Mouse (Mus musculus): ENCODE measurements around the gene Il4i1.

Gene Il4i1

DNA sequence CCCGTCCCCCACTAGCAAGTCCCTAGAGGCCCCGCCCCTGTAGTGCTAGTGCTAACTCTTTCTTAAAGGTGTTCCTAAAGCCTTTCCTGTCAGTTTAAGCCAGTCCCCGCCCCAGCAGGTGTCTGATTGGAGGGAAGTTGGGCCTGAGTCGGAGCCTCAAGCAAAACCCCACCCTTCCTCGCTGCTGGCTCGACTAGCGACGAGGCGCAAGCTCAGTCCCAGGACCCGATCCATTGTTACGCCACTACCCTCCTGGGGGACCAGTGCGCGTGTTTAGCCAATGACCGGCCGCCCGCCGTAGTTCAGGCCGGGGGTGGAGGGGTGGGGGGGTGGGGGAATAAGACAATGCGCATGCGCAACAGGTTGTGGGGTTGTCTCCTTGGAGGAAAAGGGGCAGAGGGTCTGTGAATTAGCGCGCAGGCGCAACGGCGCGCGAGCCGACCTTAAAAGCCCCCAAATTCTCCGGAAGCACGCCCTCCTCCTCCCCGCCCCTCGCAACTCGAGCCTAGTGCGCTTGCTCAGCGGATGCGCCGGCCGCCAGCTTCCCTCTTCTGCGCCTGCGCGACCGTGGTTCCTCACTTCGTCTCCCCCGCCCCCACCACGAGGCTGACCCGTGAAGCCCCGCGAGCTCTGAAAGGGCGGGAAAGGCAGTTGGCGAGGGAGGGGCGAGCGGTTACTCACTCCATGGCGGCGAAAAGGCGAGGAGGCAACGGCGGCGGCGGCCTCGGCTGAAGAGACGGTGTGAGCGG lies at the start of gene Il4i1, which contains the start of gene Nup62:
Gene Il4i1, plus strand, starts transcription at position 667 of the 749 bp plus-strand sequence.
Gene Nup62, plus strand, starts transcription at position 368 of the 749 bp plus-strand sequence.
- peak; percentile 97 to 98 for DNase-seq (ENCODE audit: low spot score in 2 of 2)

DNA sequence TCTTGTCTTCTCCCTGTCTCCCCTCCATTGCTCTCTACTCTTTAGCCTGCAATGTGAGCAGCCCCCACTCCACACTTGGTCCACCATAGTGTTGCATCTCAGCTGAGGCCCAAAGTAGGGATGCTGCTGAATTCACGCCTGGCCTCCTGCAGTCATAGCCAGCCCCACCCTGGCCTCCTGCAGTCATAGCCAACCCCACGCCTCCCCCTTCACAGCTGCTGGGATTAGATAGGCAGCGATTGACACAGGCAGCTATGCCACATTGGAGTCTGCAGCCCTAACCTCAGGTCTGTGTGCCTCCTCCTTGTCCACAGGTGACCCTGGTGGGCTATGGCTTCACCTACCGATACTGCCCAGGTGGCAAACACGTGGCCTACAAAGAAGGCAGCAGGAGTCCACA lies 48.1 kb upstream of the Il4i1 start:
- no peak for DNase-seq (ENCODE audit: low spot score in 2 of 2)

DNA sequence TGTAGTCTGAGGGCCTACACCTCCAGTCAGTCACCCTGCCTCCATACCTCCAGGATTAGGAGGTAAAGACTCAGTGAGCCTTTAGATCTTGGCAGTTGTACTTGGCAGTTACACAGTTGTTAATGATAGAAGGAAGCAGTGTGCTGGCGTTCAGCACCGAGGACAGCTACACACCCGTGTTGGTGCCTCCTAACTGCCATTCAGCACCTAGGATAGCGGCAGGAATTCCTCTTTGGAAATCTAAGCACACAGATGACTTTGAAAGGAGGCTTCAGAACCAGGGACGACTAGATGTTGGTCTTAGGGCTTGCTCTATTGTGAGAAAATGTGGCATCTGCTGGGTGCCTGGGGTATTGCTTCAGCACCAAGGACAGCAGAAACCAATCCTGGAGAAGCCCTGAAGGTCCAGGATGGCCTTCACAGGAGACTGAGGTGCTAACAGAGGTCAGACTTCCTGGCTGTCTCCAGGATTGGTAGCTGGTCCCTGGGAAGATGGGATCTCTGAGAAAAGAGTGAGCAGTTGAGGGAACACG lies 46.1 kb upstream of the Il4i1 start:
- no peak for DNase-seq (ENCODE audit: low spot score in 2 of 2)

DNA sequence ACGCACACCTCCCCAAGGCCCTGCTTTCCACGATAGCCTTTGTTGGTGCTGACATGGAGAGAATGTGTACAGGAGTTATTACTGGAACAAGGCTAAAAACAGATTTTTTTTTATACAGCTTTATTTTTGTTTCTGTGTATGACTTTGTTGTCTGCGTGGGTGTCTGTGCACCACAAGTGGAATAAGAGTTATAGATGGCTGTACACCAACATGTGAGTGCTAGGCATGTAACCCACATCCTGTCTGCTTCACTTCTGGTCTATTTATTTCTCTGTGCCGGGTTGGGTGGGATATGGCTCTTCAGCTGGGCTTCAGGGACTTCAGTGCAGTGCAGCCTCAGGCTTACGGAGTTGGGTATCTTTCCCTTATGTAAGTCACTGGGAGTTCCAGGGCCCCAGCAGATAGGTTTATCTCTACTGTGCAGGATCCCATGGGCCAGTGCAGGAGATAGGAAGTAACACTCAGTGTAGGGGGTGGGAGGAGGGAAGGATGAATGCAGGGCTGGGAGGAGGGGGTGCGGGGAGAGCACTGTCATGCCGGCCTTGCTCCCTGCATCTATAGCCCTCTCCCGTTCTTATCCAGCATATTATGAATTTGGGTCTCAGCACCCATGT lies 43.5 kb upstream of the Il4i1 start:
- DNase-seq (ENCODE audit: low spot score in 2 of 2) = peak in 1 of 2 experiments; percentile 15

DNA sequence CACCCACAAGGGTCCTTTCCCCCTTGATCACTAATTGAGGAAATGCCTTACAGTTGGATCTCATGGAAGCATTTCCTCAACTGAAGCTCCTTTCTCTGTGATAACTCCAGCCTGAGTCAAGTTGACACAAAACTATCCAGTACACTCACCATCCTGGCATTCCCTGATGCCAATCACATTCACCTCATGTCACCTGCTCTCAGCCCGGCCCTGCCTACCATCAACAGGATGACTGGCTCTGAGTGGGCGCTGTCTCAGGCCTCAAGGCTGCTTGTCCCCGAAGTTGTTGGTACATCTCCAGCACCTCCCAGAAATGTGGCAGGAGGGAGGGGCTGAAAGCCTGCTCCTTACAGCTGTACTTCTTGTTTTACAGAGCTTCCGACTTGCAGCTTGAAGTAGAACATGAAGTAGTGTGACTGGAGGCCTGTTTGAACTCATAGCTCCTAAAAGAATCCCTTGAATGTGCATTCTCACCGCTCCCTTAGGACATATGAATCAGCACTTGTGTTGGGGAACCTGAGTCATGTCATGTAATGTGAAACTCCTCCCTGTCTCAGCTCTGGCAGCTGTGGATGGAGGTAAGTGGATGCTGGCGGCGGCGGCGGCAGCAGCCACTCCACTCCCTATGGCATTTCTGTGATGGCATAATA lies 39.2 kb upstream of the Il4i1 start:
- no peak for DNase-seq (ENCODE audit: low spot score in 2 of 2)

DNA sequence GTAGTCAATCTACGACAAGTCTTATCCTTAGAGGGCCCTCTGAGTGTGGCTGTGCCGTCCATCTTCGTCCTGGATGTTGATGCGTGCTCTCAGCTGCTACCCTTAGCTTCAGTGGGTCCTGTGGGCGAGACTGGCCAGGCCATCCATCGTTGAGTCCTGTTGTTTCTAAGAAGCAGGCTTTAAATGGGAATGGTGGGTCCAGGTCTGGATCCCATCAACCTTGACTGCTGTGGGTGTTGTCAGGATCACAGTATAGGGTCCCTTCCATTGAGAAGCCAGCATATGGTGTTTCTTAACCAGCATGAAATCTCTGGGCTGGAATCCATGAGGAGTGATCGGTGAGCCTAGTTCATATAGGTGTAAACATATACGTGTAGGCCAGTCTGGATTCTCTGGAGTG lies 36.1 kb upstream of the Il4i1 start:
- no peak for DNase-seq (ENCODE audit: low spot score in 2 of 2)

DNA sequence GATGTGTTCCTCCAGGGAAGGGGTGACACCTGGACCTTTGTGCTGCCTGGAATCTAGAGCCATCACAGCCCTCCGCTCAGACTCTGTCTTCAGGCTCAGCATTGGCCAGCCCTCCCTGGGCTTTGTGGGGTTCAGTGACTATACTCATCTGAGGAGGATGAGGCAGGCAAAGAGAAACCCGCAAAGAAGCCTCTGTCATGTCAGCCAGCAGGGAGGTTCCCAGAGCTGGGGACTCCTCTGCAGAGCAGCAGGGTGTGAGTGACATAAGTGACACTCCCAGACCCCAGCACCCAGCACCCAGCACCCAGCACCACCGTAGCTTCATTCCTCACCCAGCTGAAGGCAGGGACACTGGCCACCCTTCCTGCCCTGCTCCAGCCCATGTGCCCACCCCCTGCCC lies 26.7 kb upstream of the Il4i1 start:
- DNase-seq (ENCODE audit: low spot score in 2 of 2) = no peak

DNA sequence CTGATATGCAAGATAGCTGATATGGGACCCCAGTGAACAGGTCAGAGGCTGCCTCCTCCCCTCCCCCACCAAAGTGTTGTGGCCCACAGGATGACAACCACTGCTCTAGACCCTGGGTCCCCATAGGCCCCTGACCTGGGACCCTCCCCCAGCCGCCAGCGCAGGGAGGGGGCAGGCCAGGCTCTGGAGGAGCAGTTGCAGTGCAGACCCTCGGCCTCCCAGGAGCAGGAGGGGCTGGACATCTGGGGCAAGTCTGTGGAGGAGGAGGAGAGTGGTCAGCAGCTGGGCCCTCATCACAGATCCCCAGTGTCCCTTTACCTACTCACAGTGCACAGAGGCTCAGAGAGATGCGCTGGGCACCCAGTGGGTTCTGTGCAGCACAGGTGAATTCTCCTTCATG lies 26.1 kb upstream of the Il4i1 start:
- no peak for DNase-seq (ENCODE audit: low spot score in 2 of 2)

DNA sequence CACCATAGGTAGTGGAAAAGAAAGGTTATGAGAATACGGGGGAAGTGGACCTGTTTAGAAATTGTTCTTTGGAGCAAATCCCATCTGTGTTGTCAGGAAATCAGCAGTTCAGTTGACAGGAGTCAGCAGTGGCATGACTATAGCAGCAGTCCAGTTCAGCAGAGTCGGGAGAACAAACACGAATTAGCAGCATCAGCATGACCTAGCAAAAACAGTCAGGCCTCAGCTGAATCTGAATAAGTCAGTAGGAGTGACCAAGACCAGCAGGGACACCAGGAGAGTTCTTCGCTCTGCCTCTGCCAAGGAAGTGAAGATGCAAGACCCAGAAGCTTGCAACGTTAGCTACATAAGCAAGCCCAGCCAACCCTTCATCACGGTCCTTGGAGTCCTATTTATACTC lies 23.4 kb upstream of the Il4i1 start:
- DNase-seq (ENCODE audit: low spot score in 2 of 2) = no peak

DNA sequence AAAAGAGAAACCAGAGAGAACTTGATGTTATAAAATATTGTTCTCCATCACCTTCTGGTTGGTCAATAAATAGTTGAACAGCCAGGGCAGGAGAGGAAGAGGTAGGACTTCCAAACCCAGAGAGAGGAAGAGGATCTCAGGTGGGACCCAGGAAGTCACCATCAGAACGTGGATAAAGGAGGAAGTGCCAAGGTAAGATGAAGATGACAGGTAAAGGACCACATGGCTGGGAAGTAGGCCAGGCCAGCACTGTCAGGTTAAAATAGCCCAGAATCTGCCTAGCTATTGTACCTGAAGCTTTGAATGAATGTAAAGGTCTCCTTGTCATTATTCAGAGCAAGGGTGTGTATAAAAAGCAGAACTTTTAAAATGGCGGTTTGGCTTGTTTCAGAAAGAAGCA lies 7.3 kb upstream of the Il4i1 start:
- DNase-seq (ENCODE audit: low spot score in 2 of 2) = no peak

DNA sequence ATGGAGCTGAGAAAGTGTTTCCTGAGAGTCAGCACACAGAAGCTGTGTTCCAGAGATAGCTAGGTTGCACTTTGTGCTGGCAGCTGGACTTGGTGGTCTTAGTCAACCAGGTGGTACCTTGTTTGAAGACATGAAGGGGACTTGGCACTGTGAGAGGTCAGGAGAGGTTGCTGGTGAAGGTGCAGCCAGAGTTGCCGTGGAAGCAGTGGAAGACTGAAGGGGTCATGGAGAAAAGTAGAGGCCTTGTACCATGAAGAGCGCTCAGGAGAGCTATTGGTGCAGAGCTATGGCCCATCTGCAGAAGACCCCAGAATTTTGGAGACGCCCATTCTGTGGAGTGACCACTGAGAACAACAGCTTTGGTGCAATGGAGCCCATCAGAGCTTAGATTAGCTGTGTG lies 6.7 kb upstream of the Il4i1 start:
- no peak for DNase-seq (ENCODE audit: low spot score in 2 of 2)

DNA sequence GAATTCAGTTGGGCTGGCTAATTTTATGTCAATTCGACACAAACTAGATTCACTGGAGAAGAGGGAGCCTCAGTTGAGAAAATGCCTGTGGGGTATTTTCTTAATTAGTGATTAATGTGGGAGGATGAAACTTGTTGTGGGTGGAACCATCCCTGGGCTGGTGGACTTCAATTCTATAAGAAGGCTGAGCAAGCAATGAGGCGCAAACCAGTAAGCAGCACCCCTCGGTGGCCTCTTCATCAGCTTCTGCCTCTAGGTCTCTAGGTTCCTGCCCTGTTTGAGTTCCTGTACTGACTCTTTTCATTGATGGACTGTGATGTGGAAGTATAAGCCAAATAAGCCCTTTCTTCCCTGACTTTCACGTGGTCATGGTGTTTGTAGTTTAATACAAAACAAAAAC lies 5.8 kb upstream of the Il4i1 start:
- DNase-seq (ENCODE audit: low spot score in 2 of 2) = no peak

DNA sequence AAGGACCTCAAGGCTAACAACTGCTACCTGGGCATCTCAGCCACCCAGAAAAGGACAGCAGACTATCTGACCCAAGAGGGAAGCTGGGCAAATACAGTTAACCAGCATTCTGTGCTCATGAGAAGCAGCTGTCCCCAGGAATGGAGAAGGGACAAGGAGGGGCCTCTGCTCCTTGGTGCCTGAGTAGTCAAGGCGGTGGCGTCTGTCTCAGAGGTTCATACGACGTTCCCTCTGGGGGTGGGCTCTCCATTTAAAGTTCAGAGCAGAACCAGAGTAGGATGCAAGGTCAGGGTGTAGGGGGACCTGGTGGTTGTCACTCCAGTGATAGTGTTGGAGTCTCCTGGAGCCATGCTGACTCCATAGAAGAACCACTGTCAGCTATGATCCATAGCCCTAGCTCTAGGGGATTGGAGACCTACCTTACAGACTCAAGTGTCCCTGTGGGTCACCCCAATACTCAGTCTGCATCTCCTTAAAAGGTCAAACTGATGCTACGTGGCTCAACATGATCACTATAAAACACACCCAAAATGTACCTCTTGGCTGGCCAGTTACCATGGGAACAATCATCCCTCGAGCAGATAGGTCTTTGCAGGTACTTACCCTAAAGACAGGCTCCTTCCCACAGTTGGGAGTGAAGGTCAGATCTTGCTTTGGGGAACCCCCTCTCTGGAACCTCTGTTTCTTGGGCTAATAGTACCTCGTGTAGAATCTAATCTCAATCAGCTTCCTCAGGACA lies 5.2 kb upstream of the Il4i1 start:
- DNase-seq (ENCODE audit: low spot score in 2 of 2) = no peak

DNA sequence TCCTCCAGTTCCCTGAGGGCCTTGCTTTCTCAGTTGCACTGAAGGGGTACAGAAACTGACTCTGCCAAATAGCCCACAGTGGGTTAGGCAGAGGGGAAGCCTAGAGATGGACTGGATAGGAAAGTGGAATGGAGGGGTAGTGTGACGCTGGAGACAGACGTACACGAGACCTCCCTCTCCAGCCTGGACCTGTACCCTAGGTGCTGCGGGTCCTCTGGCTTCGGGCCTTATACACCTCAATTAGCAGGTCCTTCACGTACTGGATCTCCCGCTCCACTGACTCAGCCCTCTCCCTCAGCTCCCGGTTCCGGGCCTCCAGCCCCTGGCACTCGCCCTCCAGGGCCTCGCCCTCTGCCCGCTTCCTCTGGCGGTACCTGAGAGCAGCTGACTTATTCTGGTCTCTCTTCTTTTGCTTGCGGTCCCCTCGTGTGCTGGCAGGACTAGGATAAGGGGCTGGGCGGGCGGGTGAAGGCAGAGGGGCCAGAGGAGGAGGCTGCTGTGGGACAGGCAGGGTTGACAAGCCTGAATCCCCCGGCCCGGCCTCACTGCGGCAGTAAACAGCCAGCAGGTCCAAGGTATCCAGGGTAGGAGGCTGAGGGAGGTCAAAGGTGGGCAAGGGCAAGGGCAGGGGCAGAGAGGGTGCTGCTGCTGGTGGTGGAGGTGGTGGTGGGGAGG lies 3.4 kb upstream of the Il4i1 start:
- DNase-seq (ENCODE audit: low spot score in 2 of 2) = no peak

DNA sequence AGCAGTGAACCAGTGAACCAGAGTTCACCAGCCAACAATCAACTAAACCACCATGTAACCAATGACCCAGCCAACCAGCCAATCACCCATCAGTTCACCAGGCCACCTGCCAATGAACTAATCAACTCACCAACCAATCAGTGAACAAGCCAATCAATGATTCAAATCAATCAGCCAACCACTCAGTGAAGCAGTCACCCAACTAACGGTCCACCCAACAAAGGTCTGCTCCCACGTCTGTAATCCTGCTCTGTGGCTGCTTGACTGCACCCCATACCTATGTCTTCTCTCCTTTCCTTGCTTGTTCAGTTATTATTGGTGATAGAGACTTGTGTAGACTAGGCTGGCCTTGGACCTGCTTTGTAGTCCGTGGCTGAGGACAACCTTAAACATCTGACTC lies 2.2 kb upstream of the Il4i1 start:
- DNase-seq (ENCODE audit: low spot score in 2 of 2) = no peak

DNA sequence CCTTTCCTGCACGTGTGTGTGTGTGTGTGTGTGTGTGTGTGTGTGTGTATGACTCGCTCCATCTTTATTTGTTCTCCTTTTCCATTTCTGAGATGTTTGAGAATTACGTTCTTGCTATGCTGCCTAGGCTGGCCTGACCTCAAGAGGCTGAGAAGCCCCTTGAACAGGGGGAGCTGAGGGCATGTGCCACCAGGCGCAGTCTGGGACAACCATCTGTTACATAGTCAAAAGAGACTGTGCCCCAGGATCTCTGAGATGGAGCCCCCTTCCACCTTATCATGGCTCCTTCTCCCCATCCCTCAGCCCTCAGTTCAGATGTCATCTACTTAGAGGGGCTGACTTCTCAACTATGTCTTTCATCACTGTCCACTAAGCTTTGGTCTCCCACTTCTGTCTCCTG lies 1.8 kb upstream of the Il4i1 start:
- no peak for DNase-seq (ENCODE audit: low spot score in 2 of 2)

DNA sequence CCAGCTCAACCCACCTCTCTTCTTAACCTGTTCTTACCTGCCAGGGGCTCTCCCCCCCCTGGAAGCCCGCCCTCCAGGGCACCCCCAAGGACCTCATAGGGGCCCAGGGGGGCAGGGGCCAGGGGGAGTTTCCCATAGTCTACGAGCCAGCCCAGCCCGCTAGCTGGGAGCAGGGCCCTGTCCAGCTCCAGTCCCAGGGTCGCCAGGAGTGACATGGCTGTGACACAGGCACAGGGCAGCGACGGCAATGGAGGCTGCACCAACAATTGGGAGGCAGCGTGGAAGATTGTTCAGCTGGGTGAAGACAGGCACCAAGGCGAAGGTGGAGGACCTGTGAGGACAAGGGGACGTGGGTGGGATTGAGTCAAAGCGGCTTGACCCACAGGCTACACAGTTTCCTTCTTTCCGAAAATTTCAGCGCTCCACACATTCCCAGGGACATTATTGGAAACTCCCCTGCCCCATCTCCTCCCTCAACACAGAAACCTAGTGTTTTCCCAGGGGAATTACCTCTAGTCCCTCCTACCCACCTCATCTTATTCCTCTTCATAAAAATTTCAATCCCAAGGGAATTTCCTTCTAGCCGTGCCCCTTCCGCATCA lies 1.1 kb upstream of the Il4i1 start:
- no peak for DNase-seq (ENCODE audit: low spot score in 2 of 2)

DNA sequence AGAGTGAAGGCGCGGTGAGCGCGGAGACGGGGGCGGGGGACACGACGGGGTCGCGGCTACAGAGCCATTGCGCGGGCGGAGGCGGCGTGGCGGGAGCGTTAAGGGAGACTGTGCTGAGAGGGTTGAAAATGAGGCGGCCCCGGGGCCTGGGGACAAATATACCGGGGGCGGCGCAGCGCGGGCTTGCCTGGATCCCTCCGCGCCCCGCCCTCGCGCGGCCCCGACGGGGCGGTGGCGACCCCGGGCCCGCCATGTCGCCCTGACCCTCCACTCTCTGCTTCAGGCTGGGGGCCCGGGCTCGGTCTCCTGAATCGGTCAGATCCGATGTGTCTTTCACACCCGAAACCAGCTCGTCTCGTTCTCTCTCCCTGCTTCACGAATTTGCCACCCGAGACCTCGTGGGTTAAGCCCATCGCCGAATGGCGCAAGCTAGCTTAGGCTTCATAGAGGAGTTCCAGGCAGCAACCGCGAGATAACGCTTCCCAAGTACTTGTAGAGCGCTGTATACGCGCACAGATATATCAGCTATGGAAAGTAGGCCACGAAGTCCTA lies 359 bp downstream of the Il4i1 start, which contains the start of gene Atf5:
Gene Atf5, minus strand, starts transcription at position 189 of the 552 bp plus-strand sequence.
- DNase-seq (ENCODE audit: low spot score in 2 of 2) = no peak

DNA sequence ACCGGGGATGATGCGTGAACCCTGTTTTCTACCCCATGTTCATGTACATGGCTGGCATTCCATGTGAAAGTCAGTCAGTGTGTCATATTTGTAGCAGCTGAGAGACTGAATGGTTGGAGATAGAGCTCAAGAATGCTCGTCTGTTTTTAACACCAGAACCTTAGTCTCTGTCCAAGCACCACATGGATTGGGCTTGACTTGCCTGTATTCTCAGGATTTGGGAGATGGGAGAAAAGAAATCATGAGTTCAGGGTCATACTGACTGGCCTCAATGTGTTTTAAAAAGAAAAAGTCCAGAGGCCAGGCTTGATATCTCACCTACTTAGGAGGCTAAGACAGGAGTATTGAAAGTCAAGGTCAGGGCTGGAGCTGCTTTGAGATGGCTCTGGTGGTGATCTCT lies 1.3 kb downstream of the Il4i1 start:
- DNase-seq (ENCODE audit: low spot score in 2 of 2) = no peak

DNA sequence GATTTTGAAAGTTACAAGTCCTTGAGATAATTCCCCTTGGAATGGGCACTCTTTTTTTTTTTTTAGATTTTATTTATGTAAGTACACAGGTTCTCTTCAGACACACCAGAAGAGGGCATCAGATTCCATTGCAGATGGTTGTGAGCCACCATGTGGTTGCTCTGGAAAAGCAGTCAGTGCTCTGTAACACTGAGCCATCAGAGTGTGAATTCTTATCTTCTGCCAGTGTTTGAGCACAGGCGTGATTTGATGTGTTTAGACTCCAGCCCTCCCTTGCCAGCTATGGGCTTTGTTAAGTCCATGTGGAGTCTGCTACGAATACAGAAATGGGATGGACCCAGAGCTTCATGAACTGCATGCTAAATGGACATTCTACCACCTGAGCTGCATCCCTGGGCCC lies 2.0 kb downstream of the Il4i1 start:
- DNase-seq (ENCODE audit: low spot score in 2 of 2) = no peak

DNA sequence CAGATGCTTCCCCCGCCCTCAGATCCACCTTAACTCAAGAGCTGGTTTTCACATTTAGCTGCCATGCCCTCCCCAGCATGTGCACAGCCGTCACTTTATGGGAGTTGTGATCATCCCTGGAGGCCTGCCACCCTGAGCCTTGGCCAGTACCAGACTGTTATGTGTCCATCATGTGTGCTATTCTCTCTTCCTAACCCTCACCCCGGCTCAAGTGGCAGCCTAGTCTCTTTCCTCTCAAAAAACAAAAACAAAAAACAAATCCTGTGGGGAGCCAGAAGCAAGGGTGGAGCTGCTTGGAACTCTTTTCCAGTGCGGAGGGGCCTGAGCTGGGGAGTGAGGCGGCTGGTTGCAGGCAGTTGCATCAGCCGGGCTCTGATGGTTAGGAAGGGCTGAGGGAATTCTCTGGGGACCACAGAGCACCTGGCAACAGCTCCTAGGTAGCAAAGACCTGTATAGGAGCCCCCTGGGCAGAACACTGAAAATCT lies 2.6 kb downstream of the Il4i1 start:
- no peak for DNase-seq (ENCODE audit: low spot score in 2 of 2)
